Mouse (Mus musculus) liver, adult 2 months (tissue): ENCODE results near the gene Prmt1.

Experiments
- CTCF ChIP-seq: fragments of 200-500 bp; IDR thresholded peaks from 2 replicates; pipeline ENCODE4 v1.5.1; 2011; ENCODE audit warnings: low read depth, low read length, control low read depth
- POLR2A ChIP-seq: fragments of 200-500 bp; IDR thresholded peaks from 2 replicates; pipeline ENCODE4 v1.6.1; 2011; ENCODE audit warnings: low read length, control low read depth; ENCODE audit not compliant: insufficient read depth; ENCODE audit errors: extremely low read depth

GRCm38 (mm10) chr7:44981539-44981938, 4.8 kb downstream of the Prmt1 start:
- TF ChIP-seq CTCF (no peak), POLR2A (no peak)
